Mouse (Mus musculus): ENCODE measurements around the gene Wdr83os. TPM values are rescaled to one million over a fixed set of nuclear protein-coding genes. Genes with fewer than 3 reads are reported as not detected.
A peak's percentile ranks its signal among the peaks of the same experiment; 100 is the strongest.
"Not testable (repeated sequence)": the region's sequence is repeated elsewhere in the genome, so short reads cannot be mapped to it uniquely, and the experiment has no call there.

The Wdr83os gene
- polyA plus RNA-seq, 1 experiment from 2014 or later: 129 TPM

GRCm38 (mm10) chr8:85091526-85092090 is 11.1 kb downstream of the Wdr83os start:
- H3K36me3 ChIP-seq: peaks cover 76% of the 10 kb centered on the region
- no peak overlapping the region for H3K9ac ChIP-seq
- H3K27ac ChIP-seq: no peak overlapping the region
- H3K4me2 ChIP-seq: no peak overlapping the region
- H3K4me1 ChIP-seq: no peaks in the 10 kb centered on the region
- H3K4me3 ChIP-seq: no peak overlapping the region
- WGBS: 39% methylated on average over 21 of the region's 21 CpGs
- H3K9me3 ChIP-seq: no peaks in the 10 kb centered on the region
- H3K27me3 ChIP-seq: no peaks in the 10 kb centered on the region
- no peak for ATAC-seq (ENCODE audit: insufficient number of reproducible peaks, insufficient read depth, low FRiP score, low TSS enrichment, low read depth)

GRCm38 (mm10) chr8:85095051-85095450 is 14.5 kb downstream of the Wdr83os start:
- no peak overlapping the region for H3K4me2 ChIP-seq
- no peaks in the 10 kb centered on the region for H3K4me1 ChIP-seq
- no peak for ATAC-seq (ENCODE audit: insufficient number of reproducible peaks, insufficient read depth, low FRiP score, low TSS enrichment, low read depth)
- peaks cover 69% of the 10 kb centered on the region for H3K36me3 ChIP-seq
- H3K27me3 ChIP-seq: no peaks in the 10 kb centered on the region
- 95% methylated on average over 13 of the region's 13 CpGs for WGBS
- H3K4me3 ChIP-seq: no peak overlapping the region
- H3K9me3 ChIP-seq: no peaks in the 10 kb centered on the region
- no peak overlapping the region for H3K9ac ChIP-seq
- H3K27ac ChIP-seq: no peak overlapping the region

- Histone ChIP-seq H3K27ac (no peak overlapping the region), H3K36me3 (peaks cover 69% of the 10 kb centered on the region), H3K4me1 (no peaks in the 10 kb centered on the region), H3K4me2 (no peak overlapping the region), H3K27me3 (no peaks in the 10 kb centered on the region), H3K9ac (no peak overlapping the region), H3K9me3 (no peaks in the 10 kb centered on the region), H3K4me3 (no peak overlapping the region)
- ATAC-seq (ENCODE audit: insufficient number of reproducible peaks, insufficient read depth, low FRiP score, low TSS enrichment, low read depth): no peak
- WGBS: 97% methylated on average over 7 of the region's 7 CpGs
Measured at GRCm38 (mm10) chr8:85095566-85095965, 15.0 kb downstream of the Wdr83os start.

GRCm38 (mm10) chr8:85096196-85096595 is 15.7 kb downstream of the Wdr83os start:
- 92% methylated on average over 16 of the region's 16 CpGs for WGBS
- peaks cover 64% of the 10 kb centered on the region for H3K36me3 ChIP-seq
- ATAC-seq (ENCODE audit: insufficient number of reproducible peaks, insufficient read depth, low FRiP score, low TSS enrichment, low read depth): no peak

GRCm38 (mm10) chr8:85096850-85097249 is 16.3 kb downstream of the Wdr83os start:
- WGBS: 84% methylated on average over 4 of the region's 4 CpGs
- Histone ChIP-seq H3K27me3 (no peaks in the 10 kb centered on the region), H3K27ac (no peak overlapping the region), H3K9ac (no peak overlapping the region), H3K36me3 (peaks cover 60% of the 10 kb centered on the region), H3K4me1 (no peaks in the 10 kb centered on the region), H3K9me3 (no peaks in the 10 kb centered on the region), H3K4me3 (no peak overlapping the region), H3K4me2 (no peak overlapping the region)
- ATAC-seq (ENCODE audit: insufficient number of reproducible peaks, insufficient read depth, low FRiP score, low TSS enrichment, low read depth): no peak

More at GRCm38 (mm10) chr8:85096196-85096595, 15.7 kb downstream of the Wdr83os start:
- no peaks in the 10 kb centered on the region for H3K9me3 ChIP-seq
- H3K4me3 ChIP-seq: no peak overlapping the region
- H3K27me3 ChIP-seq: no peaks in the 10 kb centered on the region
- no peaks in the 10 kb centered on the region for H3K4me1 ChIP-seq
- H3K9ac ChIP-seq: no peak overlapping the region
- H3K27ac ChIP-seq: no peak overlapping the region
- no peak overlapping the region for H3K4me2 ChIP-seq

- WGBS: 86% methylated on average over 4 of the region's 4 CpGs
- Histone ChIP-seq H3K4me1 (no peaks in the 10 kb centered on the region), H3K4me3 (no peak overlapping the region), H3K4me2 (no peak overlapping the region), H3K36me3 (peaks cover 38% of the 10 kb centered on the region), H3K27ac (no peak overlapping the region), H3K9me3 (no peaks in the 10 kb centered on the region), H3K9ac (no peak overlapping the region), H3K27me3 (no peaks in the 10 kb centered on the region)
- ATAC-seq (ENCODE audit: insufficient number of reproducible peaks, insufficient read depth, low FRiP score, low TSS enrichment, low read depth): no peak
Measured at GRCm38 (mm10) chr8:85100076-85100665, 19.6 kb downstream of the Wdr83os start.

GRCm38 (mm10) chr8:85113241-85113640 is 32.7 kb downstream of the Wdr83os start:
- Histone ChIP-seq H3K27ac (no peak overlapping the region), H3K4me3 (no peak overlapping the region), H3K36me3 (peaks cover 55% of the 10 kb centered on the region), H3K4me2 (no peak overlapping the region), H3K9ac (no peak overlapping the region), H3K27me3 (no peaks in the 10 kb centered on the region), H3K4me1 (no peaks in the 10 kb centered on the region), H3K9me3 (peaks cover 3% of the 10 kb centered on the region; the same call in 1 of the 2 replicates)
- no peak for ATAC-seq (ENCODE audit: insufficient number of reproducible peaks, insufficient read depth, low FRiP score, low TSS enrichment, low read depth)
- 97% methylated on average over 10 of the region's 10 CpGs for whole genome bisulfite sequencing

GRCm38 (mm10) chr8:85115501-85115900 is 35.0 kb downstream of the Wdr83os start:
- Histone ChIP-seq H3K4me3 (no peak overlapping the region), H3K4me2 (no peak overlapping the region), H3K27me3 (no peaks in the 10 kb centered on the region), H3K27ac (no peak overlapping the region), H3K36me3 (peaks cover 33% of the 10 kb centered on the region), H3K9ac (no peak overlapping the region), H3K4me1 (peaks cover 6% of the 10 kb centered on the region; the same call in 1 of the 2 replicates), H3K9me3 (peaks cover 3% of the 10 kb centered on the region; the same call in 1 of the 2 replicates)
- no peak for ATAC-seq (ENCODE audit: insufficient number of reproducible peaks, insufficient read depth, low FRiP score, low TSS enrichment, low read depth)
- WGBS: 71% methylated on average over 4 of the region's 4 CpGs

GRCm38 (mm10) chr8:85116984-85117383 is 36.4 kb downstream of the Wdr83os start:
- WGBS: 91% methylated on average over 7 of the region's 7 CpGs
- peaks cover 18% of the 10 kb centered on the region for H3K36me3 ChIP-seq
- H3K4me1 ChIP-seq: peaks cover 6% of the 10 kb centered on the region; the same call in 1 of the 2 replicates

GRCm38 (mm10) chr8:85119052-85119981 is 38.8 kb downstream of the Wdr83os start:
- Histone ChIP-seq H3K9ac (peak overlapping the region; percentile 82), H3K36me3 (peaks cover 6% of the 10 kb centered on the region; the same call in 1 of the 2 replicates), H3K9me3 (no peaks in the 10 kb centered on the region), H3K4me3 (peak overlapping the region; percentile 74), H3K4me2 (peak overlapping the region; percentile 74), H3K4me1 (peaks cover 6% of the 10 kb centered on the region; the same call in 1 of the 2 replicates), H3K27ac (peak overlapping the region; percentile 77), H3K27me3 (no peaks in the 10 kb centered on the region)
- WGBS: 6% methylated on average over 37 of the region's 37 CpGs
- ATAC-seq (ENCODE audit: insufficient number of reproducible peaks, insufficient read depth, low FRiP score, low TSS enrichment, low read depth): peak; percentile 89

More at GRCm38 (mm10) chr8:85116984-85117383, 36.4 kb downstream of the Wdr83os start:
- H3K4me3 ChIP-seq: no peak overlapping the region
- H3K9me3 ChIP-seq: no peaks in the 10 kb centered on the region
- no peak overlapping the region for H3K9ac ChIP-seq
- no peak overlapping the region for H3K27ac ChIP-seq
- H3K27me3 ChIP-seq: no peaks in the 10 kb centered on the region
- ATAC-seq (ENCODE audit: insufficient number of reproducible peaks, insufficient read depth, low FRiP score, low TSS enrichment, low read depth): no peak
- no peak overlapping the region for H3K4me2 ChIP-seq

- WGBS: 76% methylated on average over 5 of the region's 5 CpGs
- not testable (repeated sequence) for H3K27ac ChIP-seq; H3K4me2 ChIP-seq; ATAC-seq (ENCODE audit: insufficient number of reproducible peaks, insufficient read depth, low FRiP score, low TSS enrichment, low read depth); H3K4me1 ChIP-seq; H3K9me3 ChIP-seq; H3K4me3 ChIP-seq; H3K9ac ChIP-seq; H3K27me3 ChIP-seq; H3K36me3 ChIP-seq
Measured at GRCm38 (mm10) chr8:85120251-85120650, 39.7 kb downstream of the Wdr83os start.

Data from embryonic facial prominence, embryonic 13.5 days (tissue).